Mouse (Mus musculus): ENCODE measurements around the gene Trim71. TPM values are rescaled to one million over a fixed set of nuclear protein-coding genes. Genes with fewer than 3 reads are reported as not detected.

Trim71 gene
- polyA plus RNA-seq, 1 experiment, result 0.01 TPM

DNA sequence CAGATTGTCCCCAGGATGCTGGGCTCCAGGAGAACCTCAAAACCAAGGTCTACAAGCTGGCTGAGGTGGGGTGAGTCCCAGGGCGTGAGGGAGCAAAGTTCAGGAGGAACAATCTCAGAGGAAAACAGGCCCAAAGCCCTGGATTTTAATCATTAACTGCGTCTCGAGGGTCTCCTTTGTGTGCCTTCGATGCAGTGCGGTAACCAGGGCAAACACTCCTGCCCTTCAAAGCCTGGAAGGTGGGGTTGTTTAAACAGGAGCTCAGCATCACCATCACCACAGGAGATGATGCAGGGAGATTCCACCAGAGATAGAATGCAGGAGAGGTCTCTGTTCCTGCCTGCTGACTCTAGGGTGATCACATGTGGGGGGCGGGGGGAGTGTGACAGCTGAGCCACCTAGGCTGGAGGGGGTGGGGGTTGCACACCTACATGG, 16.5 kb downstream of the Trim71 start:
- no peaks in the 10 kb centered on the region for H3K36me3 ChIP-seq (ENCODE audit: control insufficient read depth, insufficient read depth)
- no peak overlapping the region for H3K4me3 ChIP-seq (ENCODE audit: insufficient read depth, poor library complexity, severe bottlenecking)
- no peaks in the 10 kb centered on the region for H3K79me3 ChIP-seq (ENCODE audit: low read depth)
- no peaks in the 10 kb centered on the region for H3K79me2 ChIP-seq (ENCODE audit: control insufficient read depth, insufficient read depth)
- no peak overlapping the region for H3ac ChIP-seq (ENCODE audit: control insufficient read depth, insufficient read length, low read depth)
- TF ChIP-seq MYOG (IDR thresholded peaks at IDR 0.05; ENCODE audit: control insufficient read depth, extremely low read depth, insufficient read length), result no peak
- no peak for TF ChIP-seq USF1 (IDR thresholded peaks at IDR 0.05; ENCODE audit: low read depth)
- no peak for TF ChIP-seq CTCF (IDR thresholded peaks at IDR 0.05; ENCODE audit: control insufficient read depth, insufficient read depth, insufficient read length)
- no peak for TF ChIP-seq MYOD1 (IDR thresholded peaks at IDR 0.05; ENCODE audit: control insufficient read depth, insufficient read length, low read depth)
- no peak for TF ChIP-seq MAX (IDR thresholded peaks at IDR 0.05)
- TF ChIP-seq CEBPB (IDR thresholded peaks at IDR 0.05; ENCODE audit: low read depth), result no peak
- no peaks in the 10 kb centered on the region for H3K27me3 ChIP-seq (ENCODE audit: control insufficient read depth, insufficient read depth, insufficient read length)

- H3K79me3 ChIP-seq (ENCODE audit: low read depth), result no peaks in the 10 kb centered on the region
- TF ChIP-seq CTCF (IDR thresholded peaks at IDR 0.05; ENCODE audit: control insufficient read depth, insufficient read depth, insufficient read length), result no peak
- no peaks in the 10 kb centered on the region for H3K27me3 ChIP-seq (ENCODE audit: control insufficient read depth, insufficient read depth, insufficient read length)
- H3ac ChIP-seq (ENCODE audit: control insufficient read depth, insufficient read length, low read depth), result no peak overlapping the region
- H3K79me2 ChIP-seq (ENCODE audit: control insufficient read depth, insufficient read depth), result no peaks in the 10 kb centered on the region
- H3K36me3 ChIP-seq (ENCODE audit: control insufficient read depth, insufficient read depth), result no peaks in the 10 kb centered on the region
- H3K4me3 ChIP-seq (ENCODE audit: insufficient read depth, poor library complexity, severe bottlenecking), result no peak overlapping the region
Measured at GRCm38 (mm10) chr9:114546765-114547164, 17.4 kb downstream of the Trim71 start.

DNA sequence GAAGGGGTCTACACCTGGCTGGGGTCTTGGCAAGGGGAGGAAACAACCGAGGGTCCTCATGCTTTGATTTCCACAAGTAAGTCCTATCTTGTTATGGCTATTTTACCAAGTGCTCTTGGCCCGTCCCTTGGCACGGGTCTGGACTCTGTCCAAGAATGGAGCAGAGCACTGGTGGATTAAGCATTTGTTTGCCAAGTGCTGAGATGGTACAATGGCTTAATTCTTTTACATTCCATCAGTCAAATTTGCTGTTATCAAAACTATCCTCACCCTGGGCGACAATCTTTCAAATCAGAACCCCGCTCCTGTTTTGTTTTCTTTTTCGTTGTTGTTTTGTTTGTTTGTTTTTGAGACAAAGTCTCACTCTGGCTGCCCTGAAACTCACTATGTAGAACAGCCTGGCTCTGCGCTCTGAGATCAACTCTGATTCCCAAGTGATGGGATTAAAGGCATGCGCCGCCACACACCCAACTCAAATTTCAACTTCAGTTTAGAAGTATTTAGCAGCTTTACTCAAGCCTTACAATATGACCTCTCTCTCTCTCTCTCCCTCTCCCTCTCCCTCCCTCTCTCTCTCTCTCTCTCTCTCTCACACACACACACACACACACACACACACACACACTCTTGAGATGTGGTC, 19.3 kb downstream of the Trim71 start:
- no peaks in the 10 kb centered on the region for H3K79me2 ChIP-seq (ENCODE audit: control insufficient read depth, insufficient read depth)
- H3K4me3 ChIP-seq (ENCODE audit: insufficient read depth, poor library complexity, severe bottlenecking), result no peak overlapping the region
- H3ac ChIP-seq (ENCODE audit: control insufficient read depth, insufficient read length, low read depth), result no peak overlapping the region
- no peak for TF ChIP-seq CEBPB (IDR thresholded peaks at IDR 0.05; ENCODE audit: low read depth)
- TF ChIP-seq USF1 (IDR thresholded peaks at IDR 0.05; ENCODE audit: low read depth), result no peak
- no peak for TF ChIP-seq MYOD1 (IDR thresholded peaks at IDR 0.05; ENCODE audit: control insufficient read depth, insufficient read length, low read depth)
- TF ChIP-seq MYOG (IDR thresholded peaks at IDR 0.05; ENCODE audit: control insufficient read depth, extremely low read depth, insufficient read length), result no peak
- TF ChIP-seq MAX (IDR thresholded peaks at IDR 0.05), result no peak
- TF ChIP-seq CTCF (IDR thresholded peaks at IDR 0.05; ENCODE audit: control insufficient read depth, insufficient read depth, insufficient read length), result no peak
- TF ChIP-seq FOSL1 (IDR thresholded peaks at IDR 0.05; ENCODE audit: insufficient read depth, low read length, poor library complexity, severe bottlenecking), result no peak
- no peaks in the 10 kb centered on the region for H3K79me3 ChIP-seq (ENCODE audit: low read depth)
- H3K27me3 ChIP-seq (ENCODE audit: control insufficient read depth, insufficient read depth, insufficient read length), result no peaks in the 10 kb centered on the region
- no peaks in the 10 kb centered on the region for H3K36me3 ChIP-seq (ENCODE audit: control insufficient read depth, insufficient read depth)

GRCm38 (mm10) chr9:114543882-114544753, 20.1 kb downstream of the Trim71 start:
- Histone ChIP-seq H3K79me2 (ENCODE audit: control insufficient read depth, insufficient read depth) (no peaks in the 10 kb centered on the region), H3K27me3 (ENCODE audit: control insufficient read depth, insufficient read depth, insufficient read length) (no peaks in the 10 kb centered on the region), H3K36me3 (ENCODE audit: control insufficient read depth, insufficient read depth) (no peaks in the 10 kb centered on the region), H3K79me3 (ENCODE audit: low read depth) (no peaks in the 10 kb centered on the region), H3ac (ENCODE audit: control insufficient read depth, insufficient read length, low read depth) (no peak overlapping the region), H3K4me3 (ENCODE audit: insufficient read depth, poor library complexity, severe bottlenecking) (no peak overlapping the region)
- TF ChIP-seq CEBPB (IDR thresholded peaks at IDR 0.05; ENCODE audit: low read depth), result no peak
- no peak for TF ChIP-seq MAX (IDR thresholded peaks at IDR 0.05)
- TF ChIP-seq MYOD1 (IDR thresholded peaks at IDR 0.05; ENCODE audit: control insufficient read depth, insufficient read length, low read depth), result no peak
- TF ChIP-seq MYOG (IDR thresholded peaks at IDR 0.05; ENCODE audit: control insufficient read depth, extremely low read depth, insufficient read length), result no peak

DNA sequence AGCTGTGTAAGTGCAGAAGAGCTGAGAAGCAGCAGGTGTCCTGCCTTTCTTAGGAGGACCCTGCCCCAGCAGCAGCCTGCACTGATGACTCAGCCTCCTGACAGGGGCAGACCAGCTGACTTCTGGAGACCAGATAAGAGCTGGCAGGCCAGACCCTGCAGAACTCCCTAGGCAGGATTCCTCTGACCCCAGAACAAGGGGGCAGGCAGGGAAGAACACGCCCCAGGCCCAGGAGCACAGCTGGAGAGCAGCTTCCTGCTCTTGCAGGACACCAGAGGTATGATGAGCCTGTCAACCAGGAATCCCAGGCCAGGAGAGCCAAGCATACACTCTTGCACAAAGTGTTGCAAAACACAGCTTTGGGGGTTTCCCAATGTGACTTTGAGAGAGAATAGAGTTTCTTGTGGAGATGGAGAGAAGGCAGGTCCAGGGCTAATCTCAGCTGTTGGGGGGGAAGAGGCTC, 22.9 kb downstream of the Trim71 start:
- no peaks in the 10 kb centered on the region for H3K27me3 ChIP-seq (ENCODE audit: control insufficient read depth, insufficient read depth, insufficient read length)
- H3K4me3 ChIP-seq (ENCODE audit: insufficient read depth, poor library complexity, severe bottlenecking), result no peak overlapping the region
- H3K79me3 ChIP-seq (ENCODE audit: low read depth), result no peaks in the 10 kb centered on the region
- no peak for TF ChIP-seq FOSL1 (IDR thresholded peaks at IDR 0.05; ENCODE audit: insufficient read depth, low read length, poor library complexity, severe bottlenecking)
- no peak overlapping the region for H3ac ChIP-seq (ENCODE audit: control insufficient read depth, insufficient read length, low read depth)
- no peaks in the 10 kb centered on the region for H3K79me2 ChIP-seq (ENCODE audit: control insufficient read depth, insufficient read depth)
- no peaks in the 10 kb centered on the region for H3K36me3 ChIP-seq (ENCODE audit: control insufficient read depth, insufficient read depth)

GRCm38 (mm10) chr9:114538996-114539563, 25.1 kb downstream of the Trim71 start:
- H3K36me3 ChIP-seq (ENCODE audit: control insufficient read depth, insufficient read depth), result no peaks in the 10 kb centered on the region
- H3ac ChIP-seq (ENCODE audit: control insufficient read depth, insufficient read length, low read depth), result no peak overlapping the region
- no peak overlapping the region for H3K4me3 ChIP-seq (ENCODE audit: insufficient read depth, poor library complexity, severe bottlenecking)
- no peaks in the 10 kb centered on the region for H3K79me2 ChIP-seq (ENCODE audit: control insufficient read depth, insufficient read depth)
- no peak for TF ChIP-seq FOSL1 (IDR thresholded peaks at IDR 0.05; ENCODE audit: insufficient read depth, low read length, poor library complexity, severe bottlenecking)
- no peak for TF ChIP-seq MAX (IDR thresholded peaks at IDR 0.05)
- TF ChIP-seq USF1 (IDR thresholded peaks at IDR 0.05; ENCODE audit: low read depth), result no peak
- TF ChIP-seq CEBPB (IDR thresholded peaks at IDR 0.05; ENCODE audit: low read depth), result no peak
- TF ChIP-seq MYOG (IDR thresholded peaks at IDR 0.05; ENCODE audit: control insufficient read depth, extremely low read depth, insufficient read length), result no peak
- no peak for TF ChIP-seq MYOD1 (IDR thresholded peaks at IDR 0.05; ENCODE audit: control insufficient read depth, insufficient read length, low read depth)
- TF ChIP-seq CTCF (IDR thresholded peaks at IDR 0.05; ENCODE audit: control insufficient read depth, insufficient read depth, insufficient read length), result no peak
- no peaks in the 10 kb centered on the region for H3K79me3 ChIP-seq (ENCODE audit: low read depth)
- no peaks in the 10 kb centered on the region for H3K27me3 ChIP-seq (ENCODE audit: control insufficient read depth, insufficient read depth, insufficient read length)
